9 mouse cellular contexts compared by ENCODE assay signal in genomic region chr1:51795586-51796309, GRCm38 (mm10).
DNase-seq lines count a peak whose midpoint lies in the region; ATAC-seq lines count a peak whose summit lies in the region.
"Had no signal": no experiment of that assay in that cellular context is flagged by ENCODE, and none has a peak within 500 bp of the region (broad histone marks: within the 10 kb centered on the region; RNA-seq: fewer than 3 reads in every experiment).

No protein-coding gene starts in this region.

- ATAC-seq in forebrain, embryonic 11.5 days (replicated peaks; ENCODE audit: low FRiP score), result peak; percentile 64
- no peak for ATAC-seq in granulocyte monocyte progenitor cell, adult 5-6 weeks (replicated peaks; ENCODE audit: poor library complexity, severe bottlenecking)
- ATAC-seq: inflammation-experienced regulatory T-cells, adult 6 months had no signal

- no peaks in the 10 kb centered on the region; the same call in 1 of the 2 replicates for H3K9me3 ChIP-seq in forebrain, embryonic 11.5 days (ENCODE audit: control insufficient read depth, low read length)

- H3K4me3 ChIP-seq in forebrain, embryonic 11.5 days (ENCODE audit: low read depth, low read length), result no peak overlapping the region

- DNase-seq in right cerebral cortex, adult 18-20 months, result peak; percentile 15
- no peak for DNase-seq in right cerebral cortex, postnatal 4 days
- DNase-seq in forebrain, embryonic 11.5 days (ENCODE audit: low spot score), result peak; percentile 58
- peak; percentile 41 for DNase-seq in layer of hippocampus, adult 9-11 months
- DNase-seq in spleen, postnatal 36 days (ENCODE audit: low spot score in 2 of 2), result no peak
- DNase-seq in thymus, postnatal 25 days, result no peak
- DNase-seq: gastrocnemius, postnatal 25 days had no signal

- peaks cover 12% of the 10 kb centered on the region; the same call in 1 of the 2 replicates for H3K36me3 ChIP-seq in forebrain, embryonic 11.5 days (ENCODE audit: control insufficient read depth, insufficient read depth, low read length)

- no peak overlapping the region for H3K4me2 ChIP-seq in forebrain, embryonic 11.5 days (ENCODE audit: low read depth, low read length, severe bottlenecking)

- no peak overlapping the region for H3K27ac ChIP-seq in forebrain, embryonic 11.5 days (ENCODE audit: low read depth, low read length)

- no peak overlapping the region for H3K9ac ChIP-seq in forebrain, embryonic 11.5 days (ENCODE audit: low read length)

- no peaks in the 10 kb centered on the region; the same call in 1 of the 2 replicates for H3K4me1 ChIP-seq in forebrain, embryonic 11.5 days (replicated peaks; ENCODE audit: control insufficient read depth, insufficient read depth, low read length)

- no peaks in the 10 kb centered on the region for H3K27me3 ChIP-seq in forebrain, embryonic 11.5 days (ENCODE audit: control insufficient read depth, insufficient read depth, low read length)

- 62% methylated on average over 9 of the region's 9 CpGs for WGBS in forebrain, embryonic 11.5 days

Comparison
In these comparisons a context has a peak if more than half of its experiments do, and no peak if none do; other contexts are left out.
1. DNase-seq: peak in right cerebral cortex, adult 18-20 months (single experiment), forebrain, embryonic 11.5 days (single experiment) and layer of hippocampus, adult 9-11 months (single experiment); none in right cerebral cortex, postnatal 4 days (single experiment), spleen, postnatal 36 days (0 of 2) and thymus, postnatal 25 days (single experiment).